Mouse (Mus musculus): ENCODE measurements around the gene Psg19. TPM values are rescaled to one million over a fixed set of nuclear protein-coding genes. Genes with fewer than 3 reads are reported as not detected.

Psg19 gene
- total and polyA plus RNA-seq, 3 experiments = 0.04 TPM; not detected in 2

DNA sequence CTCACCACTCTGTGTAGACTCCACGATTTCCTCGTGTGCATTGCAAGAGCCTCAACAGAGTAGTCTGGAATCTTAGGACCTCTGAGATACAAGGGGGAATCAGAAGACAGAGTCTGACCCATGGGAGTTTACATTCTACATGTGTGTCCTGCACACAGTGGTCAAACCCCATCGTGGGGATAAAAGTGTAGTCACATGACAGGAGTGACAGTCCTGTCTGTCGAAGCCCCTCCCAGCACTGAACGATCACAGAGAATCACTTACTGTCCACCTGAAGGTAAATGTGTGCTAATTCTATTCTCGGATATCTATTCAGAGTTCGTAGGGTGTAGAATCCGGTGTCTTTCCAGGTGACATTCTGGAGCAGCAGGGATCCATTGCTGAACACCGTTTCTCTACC, 20.0 kb upstream of the Psg19 start:
- no peak overlapping the region for H3K4me3 ChIP-seq (ENCODE audit: control insufficient read depth in 1 of 2, insufficient read depth in 1 of 2, low read depth in 2 of 2, low read length in 2 of 2)
- no peaks in the 10 kb centered on the region for H3K36me3 ChIP-seq (ENCODE audit: control insufficient read depth in 1 of 2, insufficient read depth in 2 of 2, low read length in 2 of 2)
- TF ChIP-seq MEF2A (IDR thresholded peaks at IDR 0.05; ENCODE audit: extremely low read depth, insufficient replicate concordance, low read depth, low read length, poor library complexity, severe bottlenecking) = no peak
- no peak for TF ChIP-seq UBTF (IDR thresholded peaks at IDR 0.05; ENCODE audit: borderline replicate concordance, insufficient read depth, low read depth, low read length)
- no peak for TF ChIP-seq MYB (IDR thresholded peaks at IDR 0.05; ENCODE audit: low read depth, low read length)
- no peak for TF ChIP-seq TCF12 (IDR thresholded peaks at IDR 0.05; ENCODE audit: low read depth, low read length)
- TF ChIP-seq TBP (IDR thresholded peaks at IDR 0.05; ENCODE audit: low read depth, low read length) = no peak
- no peak for TF ChIP-seq HCFC1 (IDR thresholded peaks at IDR 0.05; ENCODE audit: low read depth, low read length)
- no peak for TF ChIP-seq SMC3 (IDR thresholded peaks at IDR 0.05; ENCODE audit: low read depth, low read length)
- DNase-seq (ENCODE audit: low read depth, low spot score) = no peak
- no peaks in the 10 kb centered on the region for H3K9me3 ChIP-seq (replicated peaks; ENCODE audit: insufficient read depth, low read length)
- no peak overlapping the region for H3K9ac ChIP-seq (ENCODE audit: control insufficient read depth, low read depth, low read length, poor library complexity, severe bottlenecking)
- no peaks in the 10 kb centered on the region for H3K4me1 ChIP-seq (ENCODE audit: control insufficient read depth in 1 of 2, insufficient read depth in 2 of 2, low read length in 2 of 2)
- H3K27ac ChIP-seq (ENCODE audit: control insufficient read depth, low read depth, low read length) = no peak overlapping the region
- no peaks in the 10 kb centered on the region for H3K27me3 ChIP-seq (ENCODE audit: control insufficient read depth in 1 of 2, insufficient read depth in 2 of 2, low read length in 2 of 2)
- H3K79me2 ChIP-seq (ENCODE audit: control insufficient read depth, insufficient read depth, low read length, poor library complexity) = no peaks in the 10 kb centered on the region

DNA sequence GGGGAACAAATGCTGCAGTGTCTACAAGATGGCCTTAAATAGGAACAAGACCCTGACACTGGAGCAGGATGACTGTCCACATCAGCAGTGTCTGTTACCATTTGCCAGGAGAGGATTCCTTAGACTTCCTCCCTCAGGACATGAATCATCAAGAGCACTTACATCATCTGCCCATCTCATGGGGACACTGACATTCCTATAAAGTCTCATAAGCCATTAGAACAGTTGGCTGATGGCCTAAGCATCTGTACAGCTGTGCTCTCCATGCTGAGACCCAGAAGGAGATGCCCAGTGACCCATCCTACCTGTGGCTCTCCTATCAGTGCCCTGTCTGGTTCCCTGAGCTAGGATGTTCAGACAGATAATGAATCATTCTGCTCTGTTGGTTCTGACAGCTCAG, 5.2 kb upstream of the Psg19 start:
- TF ChIP-seq UBTF (IDR thresholded peaks at IDR 0.05; ENCODE audit: borderline replicate concordance, insufficient read depth, low read depth, low read length) (no peak), ELF1 (IDR thresholded peaks at IDR 0.05; ENCODE audit: low read depth, low read length) (no peak), POLR2AphosphoS2 (IDR thresholded peaks at IDR 0.05; ENCODE audit: low read length) (no peak), JUND (IDR thresholded peaks at IDR 0.05; ENCODE audit: low read depth, low read length) (no peak), GABPA (IDR thresholded peaks at IDR 0.05; ENCODE audit: low read depth, low read length) (no peak), GATA1 (IDR thresholded peaks at IDR 0.05; ENCODE audit: low read depth, low read length) (no peak), TBP (IDR thresholded peaks at IDR 0.05; ENCODE audit: low read depth, low read length) (no peak), RAD21 (IDR thresholded peaks at IDR 0.05; ENCODE audit: low read depth, low read length) (no peak), HCFC1 (IDR thresholded peaks at IDR 0.05; ENCODE audit: low read depth, low read length) (no peak), CTCF (IDR thresholded peaks at IDR 0.05 in 2 of 3, conservative IDR thresholded peaks at IDR 0.05 in 1 of 3; ENCODE audit: control insufficient read depth in 1 of 3, insufficient read depth in 1 of 3, low read depth in 2 of 3, low read length in 3 of 3, poor library complexity in 1 of 3, severe bottlenecking in 1 of 3) (no peak), POLR2A (IDR thresholded peaks at IDR 0.05; ENCODE audit: control insufficient read depth in 1 of 2, insufficient read depth in 1 of 2, low read depth in 1 of 2, low read length in 2 of 2, poor library complexity in 1 of 2) (no peak), CHD1 (IDR thresholded peaks at IDR 0.05; ENCODE audit: low read depth, low read length) (no peak), MYC (IDR thresholded peaks at IDR 0.05; ENCODE audit: low read depth, low read length) (no peak), MAX (IDR thresholded peaks at IDR 0.05; ENCODE audit: low read length) (no peak), MYB (IDR thresholded peaks at IDR 0.05; ENCODE audit: low read depth, low read length) (no peak)
- Histone ChIP-seq H3K9me3 (replicated peaks; ENCODE audit: insufficient read depth, low read length) (no peaks in the 10 kb centered on the region), H3K27ac (ENCODE audit: control insufficient read depth, low read depth, low read length) (no peak overlapping the region), H3K79me2 (ENCODE audit: control insufficient read depth, insufficient read depth, low read length, poor library complexity) (no peaks in the 10 kb centered on the region), H3K27me3 (ENCODE audit: control insufficient read depth in 1 of 2, insufficient read depth in 2 of 2, low read length in 2 of 2) (no peaks in the 10 kb centered on the region), H3K4me1 (ENCODE audit: control insufficient read depth in 1 of 2, insufficient read depth in 2 of 2, low read length in 2 of 2) (peaks cover 0 to 4% of the 10 kb centered on the region in 2 experiments), H3K4me3 (ENCODE audit: control insufficient read depth in 1 of 2, insufficient read depth in 1 of 2, low read depth in 2 of 2, low read length in 2 of 2) (no peak overlapping the region), H3K9ac (ENCODE audit: control insufficient read depth, low read depth, low read length, poor library complexity, severe bottlenecking) (no peak overlapping the region), H3K36me3 (ENCODE audit: control insufficient read depth in 1 of 2, insufficient read depth in 2 of 2, low read length in 2 of 2) (no peaks in the 10 kb centered on the region)
- no peak for DNase-seq (ENCODE audit: low read depth, low spot score)
